19 mouse cellular contexts compared by ENCODE assay signal in genomic region chr10:60801168-60801897, GRCm38 (mm10). TPM values are rescaled to one million over a fixed set of nuclear protein-coding genes. Genes with fewer than 3 reads are reported as not detected.
DNase-seq lines count a peak whose midpoint lies in the region; ATAC-seq lines count a peak whose summit lies in the region.
"Had no signal": no experiment of that assay in that cellular context is flagged by ENCODE, and none has a peak within 500 bp of the region (broad histone marks: within the 10 kb centered on the region; RNA-seq: fewer than 3 reads in every experiment).

No protein-coding gene starts in this region.

- DNase-seq in heart, postnatal 10 days, result no peak
- no peak for DNase-seq in neural tube, embryonic 10.5 days (ENCODE audit: extremely low spot score, low spot score)
- no peak for DNase-seq in right cerebral cortex, postnatal 14 days
- DNase-seq: adrenal gland, postnatal 14 days; cerebellum, adult 9-11 months; embryo, embryonic 11 days; kidney, adult 2 months; liver; thymus, postnatal 36 days had no signal

- no peaks in the 10 kb centered on the region for H3K9me3 ChIP-seq in forebrain, embryonic 16.5 days (ENCODE audit: control insufficient read depth, low read length)
- no peaks in the 10 kb centered on the region for H3K9me3 ChIP-seq in forebrain, embryonic 15.5 days
- H3K9me3 ChIP-seq in heart, embryonic 15.5 days (replicated peaks), result no peaks in the 10 kb centered on the region
- H3K9me3 ChIP-seq in neural tube, embryonic 13.5 days, result no peaks in the 10 kb centered on the region
- H3K9me3 ChIP-seq: lung, embryonic 15.5 days; midbrain, embryonic 10.5 days; stomach, embryonic 15.5 days had no signal

- no peak overlapping the region for H3K4me2 ChIP-seq in forebrain, embryonic 16.5 days (ENCODE audit: low read length)
- no peak overlapping the region for H3K4me2 ChIP-seq in forebrain, embryonic 15.5 days (replicated peaks)
- no peak overlapping the region for H3K4me2 ChIP-seq in heart, embryonic 15.5 days
- H3K4me2 ChIP-seq in neural tube, embryonic 13.5 days, result no peak overlapping the region
- H3K4me2 ChIP-seq: lung, embryonic 15.5 days; stomach, embryonic 15.5 days had no signal

- whole genome bisulfite sequencing in forebrain, embryonic 16.5 days, result 44% methylated on average over 11 of the region's 11 CpGs
- WGBS in forebrain, embryonic 15.5 days, result 47% methylated on average over 11 of the region's 11 CpGs
- 30% methylated on average over 11 of the region's 11 CpGs for WGBS in heart, embryonic 15.5 days
- WGBS in neural tube, embryonic 13.5 days, result 44% methylated on average over 11 of the region's 11 CpGs

- peak; percentile 43; the same call in 1 of the 2 replicates for ATAC-seq in forebrain, embryonic 16.5 days
- no peak for ATAC-seq in forebrain, embryonic 15.5 days (replicated peaks)
- ATAC-seq in heart, embryonic 15.5 days (replicated peaks; ENCODE audit: insufficient number of reproducible peaks, insufficient read depth, low FRiP score, low read depth), result no peak
- peak; percentile 37; the same call in 1 of the 2 replicates for ATAC-seq in neural tube, embryonic 13.5 days (ENCODE audit: low read depth)
- no peak for ATAC-seq in megakaryocyte-erythroid progenitor cell, adult 5-6 weeks (replicated peaks; ENCODE audit: low FRiP score, low TSS enrichment, poor library complexity, severe bottlenecking)

- H3K9ac ChIP-seq in forebrain, embryonic 16.5 days (replicated peaks; ENCODE audit: low read depth, low read length), result no peak overlapping the region
- H3K9ac ChIP-seq in forebrain, embryonic 15.5 days (replicated peaks), result no peak overlapping the region
- H3K9ac ChIP-seq in heart, embryonic 15.5 days, result no peak overlapping the region
- H3K9ac ChIP-seq in neural tube, embryonic 13.5 days, result 0 out of 2 replicates have a peak overlapping the region, but pooled peaks have one; percentile 22
- H3K9ac ChIP-seq: lung, embryonic 15.5 days; stomach, embryonic 15.5 days had no signal

- intact Hi-C loops in heart, postnatal 10 days (cut with DNase I), result no loop called here

- no peaks in the 10 kb centered on the region for H3K27me3 ChIP-seq in forebrain, embryonic 16.5 days (replicated peaks; ENCODE audit: control insufficient read depth, insufficient read depth, low read length)
- H3K27me3 ChIP-seq in forebrain, embryonic 15.5 days, result no peaks in the 10 kb centered on the region
- H3K27me3 ChIP-seq in heart, embryonic 15.5 days, result no peaks in the 10 kb centered on the region
- peaks cover 15% of the 10 kb centered on the region; the same call in 1 of the 2 replicates for H3K27me3 ChIP-seq in neural tube, embryonic 13.5 days
- H3K27me3 ChIP-seq: lung, embryonic 15.5 days; stomach, embryonic 15.5 days had no signal

- no peak overlapping the region for H3K27ac ChIP-seq in forebrain, embryonic 16.5 days (ENCODE audit: low read length)
- no peak overlapping the region for H3K27ac ChIP-seq in forebrain, embryonic 15.5 days (replicated peaks)
- peak overlapping the region; percentile 55 for H3K27ac ChIP-seq in heart, embryonic 15.5 days
- H3K27ac ChIP-seq in neural tube, embryonic 13.5 days (replicated peaks), result peak overlapping the region; percentile 46
- H3K27ac ChIP-seq: layer of hippocampus, adult 2 months; stomach, embryonic 15.5 days had no signal

- no peaks in the 10 kb centered on the region for H3K36me3 ChIP-seq in forebrain, embryonic 16.5 days (ENCODE audit: control insufficient read depth, insufficient read depth)
- no peaks in the 10 kb centered on the region for H3K36me3 ChIP-seq in forebrain, embryonic 15.5 days
- no peaks in the 10 kb centered on the region for H3K36me3 ChIP-seq in heart, embryonic 15.5 days
- H3K36me3 ChIP-seq in neural tube, embryonic 13.5 days, result no peaks in the 10 kb centered on the region
- H3K36me3 ChIP-seq: lung, embryonic 15.5 days; midbrain, embryonic 10.5 days; stomach, embryonic 15.5 days had no signal

- no peak overlapping the region for H3K4me3 ChIP-seq in forebrain, embryonic 16.5 days (replicated peaks; ENCODE audit: low read length)
- H3K4me3 ChIP-seq in forebrain, embryonic 15.5 days, result no peak overlapping the region
- H3K4me3 ChIP-seq in heart, embryonic 15.5 days, result no peak overlapping the region
- no peak overlapping the region for H3K4me3 ChIP-seq in neural tube, embryonic 13.5 days
- H3K4me3 ChIP-seq: layer of hippocampus, adult 2 months; lung, embryonic 15.5 days; midbrain, embryonic 10.5 days; stomach, embryonic 15.5 days had no signal

- H3K4me1 ChIP-seq in forebrain, embryonic 16.5 days (replicated peaks; ENCODE audit: control insufficient read depth, insufficient read depth, low read length), result peaks cover 16% of the 10 kb centered on the region
- H3K4me1 ChIP-seq in forebrain, embryonic 15.5 days, result peaks cover 27% of the 10 kb centered on the region
- H3K4me1 ChIP-seq in heart, embryonic 15.5 days (replicated peaks), result peaks cover 97% of the 10 kb centered on the region
- H3K4me1 ChIP-seq in neural tube, embryonic 13.5 days (replicated peaks), result peaks cover 61% of the 10 kb centered on the region

RNA-seq across cellular contexts. Expression of gene Unc5b, which starts 30.0 kb away (rescaled TPM):
- polyA plus RNA-seq in forebrain, embryonic 16.5 days (2015; fragmentation: Nextera tagmentation; extraction: Ambion mirVana), result 2.2 and 2.6 TPM in 2 replicates
- polyA plus RNA-seq in forebrain, embryonic 15.5 days (2015; fragmentation: Nextera tagmentation; extraction: Ambion mirVana), result 2.8 and 3.0 TPM in 2 replicates
- 11.7 TPM in 2 replicates for polyA plus RNA-seq in heart, embryonic 15.5 days (2015; fragmentation: Nextera tagmentation; extraction: Ambion mirVana)
- total RNA-seq in heart, postnatal 10 days (2021), result 10 to 100 TPM; 35.3 to 47.0 TPM
- polyA plus RNA-seq in neural tube, embryonic 13.5 days (2015; fragmentation: Nextera tagmentation; extraction: Ambion mirVana), result 2.6 and 2.9 TPM in 2 replicates
- total RNA-seq in megakaryocyte-erythroid progenitor cell, adult 5-6 weeks (2014; fragmentation: Nextera tagmentation), result not detected in 2 replicates
- not detected in 2 replicates for total RNA-seq in megakaryocyte-erythroid progenitor cell, adult 5-6 weeks (2017)
- total RNA-seq: MEL had no signal

RNA-seq across cellular contexts. Expression of gene Slc29a3, which starts 48.7 kb away (rescaled TPM):
- polyA plus RNA-seq in forebrain, embryonic 16.5 days (2015; fragmentation: Nextera tagmentation; extraction: Ambion mirVana), result 13.0 and 13.4 TPM in 2 replicates
- 13.2 and 13.9 TPM in 2 replicates for polyA plus RNA-seq in forebrain, embryonic 15.5 days (2015; fragmentation: Nextera tagmentation; extraction: Ambion mirVana)
- 4.5 and 9.2 TPM in 2 replicates for polyA plus RNA-seq in heart, embryonic 15.5 days (2015; fragmentation: Nextera tagmentation; extraction: Ambion mirVana)
- total RNA-seq in heart, postnatal 10 days (2021), result 1 to 10 TPM; 6.8 to 7.7 TPM
- 11.8 and 12.9 TPM in 2 replicates for polyA plus RNA-seq in neural tube, embryonic 13.5 days (2015; fragmentation: Nextera tagmentation; extraction: Ambion mirVana)
- 5.9 and 12.6 TPM in 2 replicates for total RNA-seq in megakaryocyte-erythroid progenitor cell, adult 5-6 weeks (2014; fragmentation: Nextera tagmentation)
- 5.4 and 6.2 TPM in 2 replicates for total RNA-seq in megakaryocyte-erythroid progenitor cell, adult 5-6 weeks (2017)

Comparison
In these comparisons a context has a peak if more than half of its experiments do, and no peak if none do; other contexts are left out.
1. ATAC-seq: peak in forebrain, embryonic 16.5 days (single experiment) and neural tube, embryonic 13.5 days (single experiment); none in forebrain, embryonic 15.5 days (single experiment), heart, embryonic 15.5 days (single experiment) and megakaryocyte-erythroid progenitor cell, adult 5-6 weeks (single experiment).
2. H3K27ac ChIP-seq: peak in heart, embryonic 15.5 days (single experiment) and neural tube, embryonic 13.5 days (single experiment); none in forebrain, embryonic 16.5 days (single experiment) and forebrain, embryonic 15.5 days (single experiment).